Mouse (Mus musculus): ENCODE results near the gene Chchd3. TPM values are rescaled to one million over a fixed set of nuclear protein-coding genes. Genes with fewer than 3 reads are reported as not detected.

Chchd3 gene
- polyA plus RNA-seq, 1 experiment from 2014 or later, result 111 TPM

- Histone ChIP-seq H3K9ac (no peak overlapping the region), H3K9me3 (ENCODE audit: control insufficient read depth, low read length) (no peaks in the 10 kb centered on the region), H3K27ac (no peak overlapping the region), H3K4me1 (replicated peaks; ENCODE audit: control insufficient read depth, insufficient read depth, low read length) (peaks cover 8% of the 10 kb centered on the region), H3K36me3 (replicated peaks; ENCODE audit: control insufficient read depth, insufficient read depth) (peaks cover 11% of the 10 kb centered on the region), H3K4me3 (replicated peaks; ENCODE audit: low read length) (no peak overlapping the region), H3K4me2 (replicated peaks) (no peak overlapping the region), H3K27me3 (ENCODE audit: control insufficient read depth, insufficient read depth, low read length) (no peaks in the 10 kb centered on the region)
- DNase-seq (ENCODE audit: low spot score) (no peak), ATAC-seq (ENCODE audit: low FRiP score) (no peak)
- WGBS, result 95% methylated on average over 4 of the region's 4 CpGs
Measured at GRCm38 (mm10) chr6:33055663-33056062, 4.4 kb downstream of the Chchd3 start.

- Histone ChIP-seq H3K27me3 (ENCODE audit: control insufficient read depth, insufficient read depth, low read length) (no peaks in the 10 kb centered on the region), H3K27ac (no peak overlapping the region), H3K4me3 (replicated peaks; ENCODE audit: low read length) (no peak overlapping the region), H3K4me1 (replicated peaks; ENCODE audit: control insufficient read depth, insufficient read depth, low read length) (peaks cover 8% of the 10 kb centered on the region), H3K9ac (no peak overlapping the region), H3K9me3 (ENCODE audit: control insufficient read depth, low read length) (no peaks in the 10 kb centered on the region), H3K36me3 (replicated peaks; ENCODE audit: control insufficient read depth, insufficient read depth) (peaks cover 11% of the 10 kb centered on the region), H3K4me2 (replicated peaks) (no peak overlapping the region)
- no peak for ATAC-seq (ENCODE audit: low FRiP score)
- WGBS, result 93% methylated on average over 4 of the region's 4 CpGs
- no peak for DNase-seq (ENCODE audit: low spot score)
Measured at GRCm38 (mm10) chr6:33054946-33055345, 5.1 kb downstream of the Chchd3 start.

GRCm38 (mm10) chr6:33051642-33052041 lies 8.4 kb downstream of the Chchd3 start:
- H3K9ac ChIP-seq, result no peak overlapping the region
- no peaks in the 10 kb centered on the region for H3K9me3 ChIP-seq (ENCODE audit: control insufficient read depth, low read length)
- peaks cover 27% of the 10 kb centered on the region for H3K36me3 ChIP-seq (replicated peaks; ENCODE audit: control insufficient read depth, insufficient read depth)
- H3K4me2 ChIP-seq (replicated peaks), result no peak overlapping the region
- H3K4me1 ChIP-seq (replicated peaks; ENCODE audit: control insufficient read depth, insufficient read depth, low read length), result no peaks in the 10 kb centered on the region
- ATAC-seq (ENCODE audit: low FRiP score) (no peak), DNase-seq (ENCODE audit: low spot score) (no peak)
- no peak overlapping the region for H3K27ac ChIP-seq
- no peaks in the 10 kb centered on the region for H3K27me3 ChIP-seq (ENCODE audit: control insufficient read depth, insufficient read depth, low read length)
- H3K4me3 ChIP-seq (replicated peaks; ENCODE audit: low read length), result no peak overlapping the region
- 92% methylated on average over 2 of the region's 2 CpGs for WGBS

DNA sequence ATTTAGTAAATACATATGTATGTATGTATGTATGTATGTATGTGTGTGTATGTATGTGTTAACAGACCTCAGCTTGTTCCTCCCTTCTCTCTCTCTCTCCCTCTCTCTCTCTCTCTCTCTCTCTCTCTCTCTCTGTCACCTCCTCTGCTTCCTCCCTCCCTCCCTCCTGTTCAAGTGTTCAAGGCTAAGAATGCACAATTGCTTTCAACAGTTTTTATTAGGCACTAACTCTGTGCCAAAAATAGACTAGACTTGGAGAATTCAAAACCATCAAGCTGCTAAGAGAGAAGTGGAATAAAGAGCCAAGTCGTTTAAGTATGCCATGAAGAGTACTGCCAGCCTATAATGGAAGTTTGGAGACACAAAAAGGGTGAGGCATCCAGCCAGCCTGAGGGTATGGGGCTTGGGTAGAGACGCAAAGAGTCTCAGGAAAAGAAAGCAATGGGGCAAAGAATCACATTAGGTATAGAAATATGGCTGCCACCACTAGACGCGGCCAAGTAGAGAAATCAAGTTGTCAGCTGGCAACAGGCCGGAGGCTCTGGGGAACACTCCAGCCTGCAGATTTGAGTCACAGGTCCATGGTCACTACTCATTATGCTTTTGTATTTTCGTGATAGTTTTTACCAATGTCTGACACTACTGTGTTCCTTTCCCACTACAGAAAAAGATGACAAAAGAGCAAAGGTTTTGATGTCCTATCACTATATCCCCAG lies 10.2 kb downstream of the Chchd3 start:
- Histone ChIP-seq H3K4me3 (replicated peaks; ENCODE audit: low read length) (no peak overlapping the region), H3K9ac (no peak overlapping the region), H3K27me3 (ENCODE audit: control insufficient read depth, insufficient read depth, low read length) (no peaks in the 10 kb centered on the region), H3K4me2 (replicated peaks) (no peak overlapping the region), H3K9me3 (ENCODE audit: control insufficient read depth, low read length) (no peaks in the 10 kb centered on the region), H3K36me3 (replicated peaks; ENCODE audit: control insufficient read depth, insufficient read depth) (peaks cover 25% of the 10 kb centered on the region), H3K27ac (no peak overlapping the region), H3K4me1 (replicated peaks; ENCODE audit: control insufficient read depth, insufficient read depth, low read length) (no peaks in the 10 kb centered on the region)
- WGBS, result 89% methylated on average over 6 of the region's 6 CpGs
- ATAC-seq (ENCODE audit: low FRiP score) (no peak), DNase-seq (ENCODE audit: low spot score) (no peak)

DNA sequence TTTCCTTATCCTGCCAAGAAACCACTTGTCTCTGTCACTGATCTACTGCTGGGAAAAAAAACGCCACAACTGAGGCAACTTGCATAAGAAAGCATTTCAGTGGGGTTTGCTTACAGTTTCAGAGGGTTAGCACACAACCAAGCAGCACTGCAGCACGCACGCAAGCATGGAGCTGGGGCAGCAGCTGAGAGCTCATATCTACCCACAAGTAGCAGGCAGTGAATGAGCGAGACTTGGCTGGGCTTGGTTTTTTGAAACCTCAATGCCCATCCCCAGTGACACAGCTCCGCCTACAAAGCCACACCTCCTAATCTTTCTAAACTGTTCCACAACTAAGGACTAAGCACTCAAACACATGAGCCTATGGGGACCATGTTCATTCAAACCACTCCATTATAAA lies 16.6 kb downstream of the Chchd3 start:
- Histone ChIP-seq H3K9ac (no peak overlapping the region), H3K36me3 (replicated peaks; ENCODE audit: control insufficient read depth, insufficient read depth) (peaks cover 20% of the 10 kb centered on the region; the same call in 1 of the 2 replicates), H3K4me2 (replicated peaks) (no peak overlapping the region), H3K27me3 (ENCODE audit: control insufficient read depth, insufficient read depth, low read length) (no peaks in the 10 kb centered on the region), H3K4me1 (replicated peaks; ENCODE audit: control insufficient read depth, insufficient read depth, low read length) (no peaks in the 10 kb centered on the region), H3K9me3 (ENCODE audit: control insufficient read depth, low read length) (0 out of 2 replicates have a peak, but pooled peaks cover 4% of the 10 kb centered on the region), H3K27ac (no peak overlapping the region), H3K4me3 (replicated peaks; ENCODE audit: low read length) (no peak overlapping the region)
- ATAC-seq (ENCODE audit: low FRiP score) (no peak), DNase-seq (ENCODE audit: low spot score) (no peak)
- 92% methylated on average over 5 of the region's 5 CpGs for whole genome bisulfite sequencing

GRCm38 (mm10) chr6:33042880-33043279 lies 17.2 kb downstream of the Chchd3 start:
- H3K4me1 ChIP-seq (replicated peaks; ENCODE audit: control insufficient read depth, insufficient read depth, low read length), result no peaks in the 10 kb centered on the region
- ATAC-seq (ENCODE audit: low FRiP score) (no peak), DNase-seq (ENCODE audit: low spot score) (no peak)
- no peak overlapping the region for H3K9ac ChIP-seq
- H3K27ac ChIP-seq, result no peak overlapping the region
- H3K27me3 ChIP-seq (ENCODE audit: control insufficient read depth, insufficient read depth, low read length), result no peaks in the 10 kb centered on the region
- H3K4me2 ChIP-seq (replicated peaks), result no peak overlapping the region
- 0 out of 2 replicates have a peak, but pooled peaks cover 4% of the 10 kb centered on the region for H3K9me3 ChIP-seq (ENCODE audit: control insufficient read depth, low read length)
- no peak overlapping the region for H3K4me3 ChIP-seq (replicated peaks; ENCODE audit: low read length)
- 87% methylated on average over 1 of the region's 1 CpGs for WGBS
- H3K36me3 ChIP-seq (replicated peaks; ENCODE audit: control insufficient read depth, insufficient read depth), result 0 out of 2 replicates have a peak, but pooled peaks cover 14% of the 10 kb centered on the region

- Histone ChIP-seq H3K27ac (no peak overlapping the region), H3K4me1 (replicated peaks; ENCODE audit: control insufficient read depth, insufficient read depth, low read length) (0 out of 2 replicates have a peak, but pooled peaks cover 3% of the 10 kb centered on the region), H3K9me3 (ENCODE audit: control insufficient read depth, low read length) (0 out of 2 replicates have a peak, but pooled peaks cover 4% of the 10 kb centered on the region), H3K9ac (no peak overlapping the region), H3K4me3 (replicated peaks; ENCODE audit: low read length) (no peak overlapping the region), H3K4me2 (replicated peaks) (no peak overlapping the region), H3K27me3 (ENCODE audit: control insufficient read depth, insufficient read depth, low read length) (no peaks in the 10 kb centered on the region), H3K36me3 (replicated peaks; ENCODE audit: control insufficient read depth, insufficient read depth) (0 out of 2 replicates have a peak, but pooled peaks cover 11% of the 10 kb centered on the region)
- DNase-seq (ENCODE audit: low spot score) (no peak), ATAC-seq (ENCODE audit: low FRiP score) (no peak)
- WGBS, result 86% methylated on average over 2 of the region's 2 CpGs
Measured at GRCm38 (mm10) chr6:33041978-33042377, 18.1 kb downstream of the Chchd3 start.

GRCm38 (mm10) chr6:33040360-33041090 lies 19.5 kb downstream of the Chchd3 start:
- H3K4me1 ChIP-seq (replicated peaks; ENCODE audit: control insufficient read depth, insufficient read depth, low read length), result 0 out of 2 replicates have a peak, but pooled peaks cover 3% of the 10 kb centered on the region
- 0 out of 2 replicates have a peak, but pooled peaks cover 9% of the 10 kb centered on the region for H3K36me3 ChIP-seq (replicated peaks; ENCODE audit: control insufficient read depth, insufficient read depth)
- 92% methylated on average over 4 of the region's 4 CpGs for WGBS
- H3K9ac ChIP-seq, result no peak overlapping the region
- 0 out of 2 replicates have a peak, but pooled peaks cover 4% of the 10 kb centered on the region for H3K9me3 ChIP-seq (ENCODE audit: control insufficient read depth, low read length)
- ATAC-seq (ENCODE audit: low FRiP score), result no peak
- H3K4me2 ChIP-seq (replicated peaks), result no peak overlapping the region
- no peak for DNase-seq (ENCODE audit: low spot score)
- H3K27me3 ChIP-seq (ENCODE audit: control insufficient read depth, insufficient read depth, low read length), result no peaks in the 10 kb centered on the region
- no peak overlapping the region for H3K27ac ChIP-seq
- no peak overlapping the region for H3K4me3 ChIP-seq (replicated peaks; ENCODE audit: low read length)

DNA sequence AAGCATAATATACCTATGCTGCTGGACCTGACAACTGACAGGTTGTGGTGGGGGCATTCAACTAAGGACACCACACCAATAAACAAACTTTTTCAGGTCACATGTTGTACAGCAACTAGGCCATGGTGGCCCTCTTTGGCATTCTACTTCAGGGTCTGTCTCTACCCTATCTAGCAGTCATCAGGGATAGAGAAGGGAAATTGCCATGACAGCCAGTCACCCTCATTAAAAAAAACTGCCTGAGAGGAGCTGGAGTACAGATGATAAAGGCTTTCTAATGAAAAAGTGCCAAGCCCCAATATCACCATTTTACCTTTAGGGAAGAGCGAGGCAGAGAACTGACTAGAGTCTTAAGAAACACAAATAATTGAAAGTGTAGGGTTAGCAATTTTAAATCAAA lies 27.5 kb downstream of the Chchd3 start:
- no peaks in the 10 kb centered on the region for H3K27me3 ChIP-seq (ENCODE audit: control insufficient read depth, insufficient read depth, low read length)
- 95% methylated on average over 1 of the region's 1 CpGs for WGBS
- H3K9me3 ChIP-seq (ENCODE audit: control insufficient read depth, low read length), result no peaks in the 10 kb centered on the region
- H3K4me3 ChIP-seq (replicated peaks; ENCODE audit: low read length), result no peak overlapping the region
- no peak overlapping the region for H3K27ac ChIP-seq
- H3K9ac ChIP-seq, result no peak overlapping the region
- DNase-seq (ENCODE audit: low spot score) (no peak), ATAC-seq (ENCODE audit: low FRiP score) (no peak)
- 0 out of 2 replicates have a peak, but pooled peaks cover 1% of the 10 kb centered on the region for H3K4me1 ChIP-seq (replicated peaks; ENCODE audit: control insufficient read depth, insufficient read depth, low read length)
- no peak overlapping the region for H3K4me2 ChIP-seq (replicated peaks)
- no peaks in the 10 kb centered on the region for H3K36me3 ChIP-seq (replicated peaks; ENCODE audit: control insufficient read depth, insufficient read depth)
